Mouse (Mus musculus) liver, adult 2 months (tissue): ENCODE measurements around the gene Gcnt3. TPM values are rescaled to one million over a fixed set of nuclear protein-coding genes. Genes with fewer than 3 reads are reported as not detected.
A peak's percentile ranks its signal among the peaks of the same experiment; 100 is the strongest.

Experiments
- DNase-seq: peaks from one replicate; pipeline ENCODE4 v3.0.0-alpha.2; 2011; ENCODE audit warnings: low read depth, low spot score; ENCODE audit errors: extremely low read depth
- H3K27ac ChIP-seq: fragments of 200-500 bp; replicated peaks from 2 replicates; pipeline ENCODE4 v1.5.1; 2012; ENCODE audit warnings: low read depth, mild to moderate bottlenecking, control low read depth, inconsistent platforms, low read length; ENCODE audit not compliant: insufficient read depth
- H3K27me3 ChIP-seq: fragments of 200-500 bp; 2 replicates; pipeline ENCODE4 v1.6.1; 2012; ENCODE audit warnings: mild to moderate bottlenecking, moderate library complexity, low read length, inconsistent platforms; ENCODE audit not compliant: control insufficient read depth, insufficient read depth
- H3K36me3 ChIP-seq: fragments of 200-500 bp; 2 replicates; pipeline ENCODE4 v1.6.1; 2012; ENCODE audit warnings: low read length, inconsistent platforms; ENCODE audit not compliant: control insufficient read depth, insufficient read depth
- H3K4me1 ChIP-seq: fragments of 200-500 bp; 2 replicates; pipeline ENCODE4 v1.6.1; 2011; ENCODE audit warnings: low read length; ENCODE audit not compliant: control insufficient read depth, insufficient read depth
- H3K4me3 ChIP-seq: fragments of 200-500 bp; 2 replicates; pipeline ENCODE4 v1.5.1; 2011; ENCODE audit warnings: low read depth, mild to moderate bottlenecking, control low read depth, low read length, moderate library complexity; ENCODE audit not compliant: insufficient read depth
- H3K79me2 ChIP-seq: fragments of 200-500 bp; 2 replicates; pipeline ENCODE4 v1.6.1; 2012; ENCODE audit warnings: inconsistent platforms, mild to moderate bottlenecking, low read length, moderate library complexity; ENCODE audit not compliant: control insufficient read depth, insufficient read depth
- H3K9ac ChIP-seq: fragments of 200-500 bp; 2 replicates; pipeline ENCODE4 v1.6.1; 2012; ENCODE audit warnings: low read depth, mild to moderate bottlenecking, control low read depth, inconsistent platforms, low read length
- CTCF ChIP-seq: fragments of 200-500 bp; IDR thresholded peaks from 2 replicates; pipeline ENCODE4 v1.5.1; 2011; ENCODE audit warnings: low read depth, low read length, control low read depth
- POLR2A ChIP-seq: fragments of 200-500 bp; IDR thresholded peaks from 2 replicates; pipeline ENCODE4 v1.6.1; 2011; ENCODE audit warnings: low read length, control low read depth; ENCODE audit not compliant: insufficient read depth; ENCODE audit errors: extremely low read depth
- WGBS: fragments of 180-500 bp; shearing (Covaris S2); methylation state at CpG from one replicate; pipeline ENCODE4 v1.1.7; 2018; 5-methylcytosine and 5-hydroxymethylcytosine counted together
- polyA plus RNA-seq: library from polyadenylated mRNA; depleted of rRNA; stranded (reverse); fragments of >200 nt; gene quantifications from 2 replicates; pipeline ENCODE4 v1.2.3, GENCODE M21; 2012
- total RNA-seq: library from RNA; depleted of rRNA; stranded (reverse); fragments of >200 nt; gene quantifications from 2 replicates; pipeline ENCODE4 v1.2.3, GENCODE M21; 2014

The Gcnt3 gene
- total and polyA plus RNA-seq, 2 experiments, result 0.02 to 0.09 TPM

GRCm38 (mm10) chr9:70009754-70010304 is 28.1 kb downstream of the Gcnt3 start:
- Histone ChIP-seq H3K79me2 (peaks cover 13% of the 10 kb centered on the region), H3K27me3 (no peaks in the 10 kb centered on the region), H3K4me1 (peaks cover 33% of the 10 kb centered on the region), H3K4me3 (no peak overlapping the region), H3K9ac (no peak overlapping the region), H3K36me3 (peaks cover 32% of the 10 kb centered on the region), H3K27ac (peak overlapping the region; percentile 50)
- peak; percentile 23 for DNase-seq
- 67% methylated on average over 8 of the region's 8 CpGs for WGBS
- TF ChIP-seq POLR2A, result no peak
- TF ChIP-seq CTCF, result no peak

GRCm38 (mm10) chr9:70007506-70008248 is 30.2 kb downstream of the Gcnt3 start:
- Histone ChIP-seq H3K27ac (peak overlapping the region; percentile 86), H3K36me3 (peaks cover 43% of the 10 kb centered on the region), H3K4me1 (peaks cover 30% of the 10 kb centered on the region), H3K4me3 (no peak overlapping the region), H3K27me3 (no peaks in the 10 kb centered on the region), H3K9ac (no peak overlapping the region), H3K79me2 (peaks cover 9% of the 10 kb centered on the region)
- DNase-seq, result peak; percentile 53
- WGBS, result 75% methylated on average over 14 of the region's 14 CpGs
- TF ChIP-seq POLR2A (no peak), CTCF (no peak)

- 26% methylated on average over 5 of the region's 5 CpGs for WGBS
- peak overlapping the region; percentile 46; the same call in 1 of the 2 replicates for H3K27ac ChIP-seq
- peaks cover 31% of the 10 kb centered on the region for H3K4me1 ChIP-seq
- H3K4me3 ChIP-seq, result no peak overlapping the region
- peak; percentile 96 for DNase-seq
- H3K36me3 ChIP-seq, result peaks cover 49% of the 10 kb centered on the region
- no peaks in the 10 kb centered on the region for H3K27me3 ChIP-seq
- peaks cover 6% of the 10 kb centered on the region for H3K79me2 ChIP-seq
- no peak overlapping the region for H3K9ac ChIP-seq
- TF ChIP-seq CTCF (no peak), POLR2A (no peak)
Measured at GRCm38 (mm10) chr9:70006984-70007383, 30.9 kb downstream of the Gcnt3 start.

GRCm38 (mm10) chr9:70003516-70003915 is 34.4 kb downstream of the Gcnt3 start:
- TF ChIP-seq CTCF (no peak), POLR2A (no peak)
- Histone ChIP-seq H3K9ac (no peak overlapping the region), H3K27me3 (no peaks in the 10 kb centered on the region), H3K4me3 (no peak overlapping the region), H3K36me3 (peaks cover 67% of the 10 kb centered on the region), H3K79me2 (peaks cover 9% of the 10 kb centered on the region), H3K27ac (peak overlapping the region; percentile 90), H3K4me1 (peaks cover 19% of the 10 kb centered on the region)
- WGBS, result 32% methylated on average over 10 of the region's 10 CpGs
- peak; percentile 78 for DNase-seq

GRCm38 (mm10) chr9:69999318-69999717 is 38.6 kb downstream of the Gcnt3 start:
- WGBS, result 76% methylated on average over 1 of the region's 1 CpGs
- no peak for DNase-seq
- Histone ChIP-seq H3K27ac (no peak overlapping the region), H3K36me3 (peaks cover 68% of the 10 kb centered on the region), H3K4me1 (peaks cover 21% of the 10 kb centered on the region), H3K79me2 (peaks cover 14% of the 10 kb centered on the region; the same call in 1 of the 2 replicates), H3K27me3 (no peaks in the 10 kb centered on the region), H3K9ac (no peak overlapping the region), H3K4me3 (no peak overlapping the region)
- TF ChIP-seq POLR2A (no peak), CTCF (0 out of 2 replicates have a peak, but pooled peaks have one; percentile 20)

- peaks cover 21% of the 10 kb centered on the region; the same call in 1 of the 2 replicates for H3K79me2 ChIP-seq
- peak overlapping the region; percentile 60 for H3K27ac ChIP-seq
- H3K27me3 ChIP-seq, result no peaks in the 10 kb centered on the region
- WGBS, result 83% methylated on average over 5 of the region's 5 CpGs
- peaks cover 32% of the 10 kb centered on the region for H3K36me3 ChIP-seq
- H3K4me1 ChIP-seq, result peaks cover 38% of the 10 kb centered on the region
- H3K9ac ChIP-seq, result no peak overlapping the region
- TF ChIP-seq POLR2A (no peak), CTCF (no peak)
- no peak overlapping the region for H3K4me3 ChIP-seq
- no peak for DNase-seq
Measured at GRCm38 (mm10) chr9:69994547-69994946, 43.3 kb downstream of the Gcnt3 start.
